Mouse (Mus musculus) kidney, embryonic 16.5 days (tissue): Measurements from ENCODE around the gene Ssbp2. TPM values are rescaled to one million over a fixed set of nuclear protein-coding genes. Genes with fewer than 3 reads are reported as not detected.

Experiments
- ATAC-seq: fragments of 200-750 bp; cut with Nextera tagmentation; 2 replicates; pipeline ENCODE4 v1.8.0; 2017; ENCODE audit warnings: moderate TSS enrichment; ENCODE audit not compliant: low FRiP score, low TSS enrichment
- H3K27ac ChIP-seq: fragments of 300-500 bp; sonication (generic); 2 replicates; pipeline ENCODE4 v1.5.1; 2014; ENCODE audit warnings: low read length
- H3K27me3 ChIP-seq: fragments of 300-500 bp; sonication (generic); 2 replicates; pipeline ENCODE4 v1.6.1; 2014; ENCODE audit warnings: low read length, control low read depth, mixed read lengths; ENCODE audit not compliant: insufficient read depth
- H3K36me3 ChIP-seq: fragments of 300-500 bp; sonication (generic); 2 replicates; pipeline ENCODE4 v1.6.1; 2014; ENCODE audit warnings: low read length, control low read depth, mixed read lengths; ENCODE audit not compliant: insufficient read depth
- H3K4me1 ChIP-seq: fragments of 300-500 bp; sonication (generic); 2 replicates; pipeline ENCODE4 v1.6.1; 2014; ENCODE audit warnings: low read length, control low read depth, mixed read lengths; ENCODE audit not compliant: insufficient read depth
- H3K4me2 ChIP-seq: fragments of 300-500 bp; sonication (generic); replicated peaks from 2 replicates; pipeline ENCODE4 v1.6.1; 2014; ENCODE audit warnings: low read depth, low read length
- H3K4me3 ChIP-seq: fragments of 300-500 bp; sonication (generic); 2 replicates; pipeline ENCODE4 v1.5.1; 2014; ENCODE audit warnings: mild to moderate bottlenecking, low read length
- H3K9ac ChIP-seq: fragments of 300-500 bp; sonication (generic); replicated peaks from 2 replicates; pipeline ENCODE4 v1.6.1; 2014; ENCODE audit warnings: low read length
- H3K9me3 ChIP-seq: fragments of 300-500 bp; sonication (generic); 2 replicates; pipeline ENCODE4 v1.6.1; 2016; ENCODE audit warnings: low read length, control low read depth
- whole genome bisulfite sequencing: fragments of 180-500 bp; shearing (Covaris S2); extraction: QIAGEN DNeasy Blood & Tissue Kit; methylation state at CpG from one replicate; pipeline ENCODE4 v1.1.7; 2014; 5-methylcytosine and 5-hydroxymethylcytosine counted together
- polyA plus RNA-seq: library from polyadenylated mRNA; unstranded; fragments of >200 nt; fragmentation: Nextera tagmentation; extraction: Ambion mirVana; gene quantifications from 2 replicates; pipeline ENCODE4 v1.2.1, GENCODE M21; 2015

The Ssbp2 gene
- polyA plus RNA-seq, 1 experiment from 2014 or later, result 130 TPM

GRCm38 (mm10) chr13:91681474-91681873 is 221.4 kb downstream of the Ssbp2 start:
- Histone ChIP-seq H3K4me1 (no peaks in the 10 kb centered on the region), H3K27me3 (no peaks in the 10 kb centered on the region), H3K36me3 (peaks cover 12% of the 10 kb centered on the region), H3K27ac (no peak overlapping the region), H3K9ac (no peak overlapping the region), H3K4me2 (no peak overlapping the region), H3K9me3 (no peaks in the 10 kb centered on the region), H3K4me3 (no peak overlapping the region)
- no peak for ATAC-seq
- WGBS, result 98% methylated on average over 3 of the region's 3 CpGs

- no peak overlapping the region for H3K9ac ChIP-seq
- H3K27me3 ChIP-seq, result no peaks in the 10 kb centered on the region
- H3K9me3 ChIP-seq, result peaks cover 3% of the 10 kb centered on the region
- no peak overlapping the region for H3K4me2 ChIP-seq
- H3K36me3 ChIP-seq, result peaks cover 17% of the 10 kb centered on the region
- H3K4me1 ChIP-seq, result 0 out of 2 replicates have a peak, but pooled peaks cover 3% of the 10 kb centered on the region
- WGBS, result 85% methylated on average over 5 of the region's 5 CpGs
- no peak overlapping the region for H3K4me3 ChIP-seq
- ATAC-seq, result no peak
- H3K27ac ChIP-seq, result no peak overlapping the region
These were observed 230.0 kb downstream of the Ssbp2 start for GRCm38 (mm10) chr13:91690118-91690517.

- H3K27ac ChIP-seq, result peak overlapping the region; percentile 4; the same call in 1 of the 2 replicates
- H3K4me2 ChIP-seq, result no peak overlapping the region
- H3K27me3 ChIP-seq, result no peaks in the 10 kb centered on the region
- no peak for ATAC-seq
- WGBS, result 45% methylated on average over 7 of the region's 7 CpGs
- no peak overlapping the region for H3K4me3 ChIP-seq
- H3K9ac ChIP-seq, result no peak overlapping the region
- H3K4me1 ChIP-seq, result 0 out of 2 replicates have a peak, but pooled peaks cover 3% of the 10 kb centered on the region
- H3K9me3 ChIP-seq, result no peaks in the 10 kb centered on the region
- H3K36me3 ChIP-seq, result peaks cover 13% of the 10 kb centered on the region; the same call in 1 of the 2 replicates
These were observed 233.5 kb downstream of the Ssbp2 start for GRCm38 (mm10) chr13:91693615-91694014.

GRCm38 (mm10) chr13:91695406-91695805 is 235.3 kb downstream of the Ssbp2 start:
- peaks cover 6% of the 10 kb centered on the region; the same call in 1 of the 2 replicates for H3K36me3 ChIP-seq
- no peak overlapping the region for H3K27ac ChIP-seq
- H3K27me3 ChIP-seq, result no peaks in the 10 kb centered on the region
- no peaks in the 10 kb centered on the region for H3K9me3 ChIP-seq
- H3K4me3 ChIP-seq, result no peak overlapping the region
- H3K9ac ChIP-seq, result no peak overlapping the region
- WGBS, result 84% methylated on average over 2 of the region's 2 CpGs
- ATAC-seq, result no peak
- 0 out of 2 replicates have a peak, but pooled peaks cover 3% of the 10 kb centered on the region for H3K4me1 ChIP-seq
- H3K4me2 ChIP-seq, result no peak overlapping the region

GRCm38 (mm10) chr13:91696109-91696645 is 236.1 kb downstream of the Ssbp2 start:
- 0 out of 2 replicates have a peak overlapping the region, but pooled peaks have one; percentile 37 for H3K27ac ChIP-seq
- no peak overlapping the region for H3K4me3 ChIP-seq
- H3K4me1 ChIP-seq, result 0 out of 2 replicates have a peak, but pooled peaks cover 3% of the 10 kb centered on the region
- H3K9ac ChIP-seq, result no peak overlapping the region
- peaks cover 7% of the 10 kb centered on the region; the same call in 1 of the 2 replicates for H3K36me3 ChIP-seq
- no peaks in the 10 kb centered on the region for H3K27me3 ChIP-seq
- no peak overlapping the region for H3K4me2 ChIP-seq
- H3K9me3 ChIP-seq, result no peaks in the 10 kb centered on the region
- peak; percentile 68 for ATAC-seq
- 67% methylated on average over 2 of the region's 2 CpGs for WGBS

- Histone ChIP-seq H3K9me3 (no peaks in the 10 kb centered on the region), H3K4me2 (no peak overlapping the region), H3K4me1 (0 out of 2 replicates have a peak, but pooled peaks cover 3% of the 10 kb centered on the region), H3K27ac (0 out of 2 replicates have a peak overlapping the region, but pooled peaks have one; percentile 37), H3K27me3 (no peaks in the 10 kb centered on the region), H3K36me3 (peaks cover 7% of the 10 kb centered on the region; the same call in 1 of the 2 replicates), H3K4me3 (no peak overlapping the region), H3K9ac (no peak overlapping the region)
- WGBS, result 43% methylated on average over 3 of the region's 3 CpGs
- no peak for ATAC-seq
These were observed 236.9 kb downstream of the Ssbp2 start for GRCm38 (mm10) chr13:91697011-91697410.

GRCm38 (mm10) chr13:91702337-91702736 is 242.3 kb downstream of the Ssbp2 start:
- Histone ChIP-seq H3K27me3 (no peaks in the 10 kb centered on the region), H3K9ac (no peak overlapping the region), H3K4me3 (no peak overlapping the region), H3K4me2 (no peak overlapping the region), H3K36me3 (peaks cover 7% of the 10 kb centered on the region; the same call in 1 of the 2 replicates), H3K4me1 (no peaks in the 10 kb centered on the region), H3K9me3 (no peaks in the 10 kb centered on the region), H3K27ac (no peak overlapping the region)
- WGBS, result 64% methylated on average over 6 of the region's 6 CpGs
- peak; percentile 65; the same call in 1 of the 2 replicates for ATAC-seq

- Histone ChIP-seq H3K9me3 (peaks cover 4% of the 10 kb centered on the region; the same call in 1 of the 2 replicates), H3K4me2 (no peak overlapping the region), H3K27ac (no peak overlapping the region), H3K4me3 (no peak overlapping the region), H3K27me3 (no peaks in the 10 kb centered on the region), H3K9ac (no peak overlapping the region), H3K36me3 (no peaks in the 10 kb centered on the region), H3K4me1 (no peaks in the 10 kb centered on the region)
- WGBS, result 90% methylated on average over 6 of the region's 6 CpGs
- ATAC-seq, result no peak
These were observed 259.4 kb downstream of the Ssbp2 start for GRCm38 (mm10) chr13:91719487-91719886.

- Histone ChIP-seq H3K27ac (no peak overlapping the region), H3K27me3 (no peaks in the 10 kb centered on the region), H3K4me2 (no peak overlapping the region), H3K4me1 (no peaks in the 10 kb centered on the region), H3K9me3 (peaks cover 4% of the 10 kb centered on the region; the same call in 1 of the 2 replicates), H3K9ac (no peak overlapping the region), H3K4me3 (no peak overlapping the region), H3K36me3 (no peaks in the 10 kb centered on the region)
- ATAC-seq, result peak; percentile 76
- WGBS, result 71% methylated on average over 8 of the region's 8 CpGs
These were observed 263.1 kb downstream of the Ssbp2 start for GRCm38 (mm10) chr13:91723108-91723735.

GRCm38 (mm10) chr13:91723736-91724119 is 263.6 kb downstream of the Ssbp2 start:
- H3K27me3 ChIP-seq, result no peaks in the 10 kb centered on the region
- H3K9ac ChIP-seq, result no peak overlapping the region
- H3K4me3 ChIP-seq, result no peak overlapping the region
- no peak overlapping the region for H3K4me2 ChIP-seq
- WGBS, result 80% methylated on average over 7 of the region's 7 CpGs
- no peaks in the 10 kb centered on the region for H3K36me3 ChIP-seq
- ATAC-seq, result peak; percentile 27; the same call in 1 of the 2 replicates
- no peak overlapping the region for H3K27ac ChIP-seq
- H3K9me3 ChIP-seq, result peaks cover 4% of the 10 kb centered on the region; the same call in 1 of the 2 replicates
- H3K4me1 ChIP-seq, result no peaks in the 10 kb centered on the region
